Mouse (Mus musculus): ENCODE data around the gene Hist1h1c.
"Not testable (repeated sequence)": the region's sequence is repeated elsewhere in the genome, so short reads cannot be mapped to it uniquely, and the experiment has no call there.

The Hist1h1c gene

DNA sequence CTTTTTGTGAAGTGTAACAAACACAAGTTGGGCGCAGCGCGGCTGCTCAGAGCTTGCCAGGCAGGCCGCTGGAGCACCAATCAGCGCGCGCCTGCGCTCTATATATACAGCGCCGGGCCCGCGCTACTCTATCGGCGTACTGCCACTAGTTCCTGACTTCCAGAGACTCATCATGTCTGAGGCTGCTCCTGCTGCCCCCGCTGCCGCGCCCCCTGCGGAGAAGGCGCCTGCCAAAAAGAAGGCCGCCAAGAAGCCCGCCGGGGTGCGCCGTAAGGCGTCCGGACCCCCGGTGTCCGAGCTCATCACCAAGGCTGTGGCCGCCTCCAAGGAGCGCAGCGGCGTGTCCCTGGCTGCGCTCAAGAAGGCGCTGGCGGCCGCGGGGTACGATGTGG lies at the start of gene Hist1h1c:
Gene Hist1h1c (plus strand): TSS at position 132 of the 392 bp plus-strand sequence.
- DNase-seq (ENCODE audit: low spot score) = peak; percentile 96

DNA sequence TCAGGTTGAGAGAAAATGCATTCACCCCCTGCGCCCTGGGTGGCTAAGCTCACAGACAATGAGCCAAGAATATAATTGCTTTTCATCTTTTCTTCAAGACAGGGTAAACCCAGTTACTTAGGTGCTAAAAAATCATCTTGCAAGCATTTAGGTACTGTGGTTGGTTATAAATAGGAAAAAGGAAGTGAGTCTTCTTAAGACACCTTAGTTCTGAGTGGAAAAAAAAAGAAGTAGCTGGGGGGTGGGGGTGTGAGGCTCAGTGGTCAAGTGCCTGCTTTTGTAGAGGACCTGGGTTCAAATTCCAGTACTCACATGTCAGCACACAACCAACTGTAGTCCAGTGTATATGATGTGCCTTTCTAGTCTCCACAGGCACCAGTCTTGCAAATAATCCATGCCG lies 49.7 kb upstream of the Hist1h1c start:
- no peak for DNase-seq (ENCODE audit: low spot score)

DNA sequence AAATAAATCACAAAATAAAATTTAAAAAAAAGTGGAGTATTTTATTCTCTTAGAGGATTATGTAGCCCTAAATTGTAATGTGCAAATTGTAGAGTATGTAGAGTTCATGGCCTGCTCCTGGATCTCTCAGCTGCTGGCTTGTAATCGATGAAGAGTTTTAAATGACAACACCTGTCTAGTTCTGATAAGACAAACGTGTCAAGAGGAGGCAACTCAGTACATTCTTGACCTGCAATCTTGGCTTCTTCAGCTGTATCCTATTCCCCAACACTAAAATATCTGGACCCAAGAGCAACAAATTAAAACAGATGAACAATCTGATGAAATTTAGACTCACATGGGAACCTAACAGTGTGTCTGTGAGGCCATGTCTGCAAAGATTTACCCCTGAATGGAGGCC lies 49.1 kb upstream of the Hist1h1c start:
- no peak for DNase-seq (ENCODE audit: low spot score)

DNA sequence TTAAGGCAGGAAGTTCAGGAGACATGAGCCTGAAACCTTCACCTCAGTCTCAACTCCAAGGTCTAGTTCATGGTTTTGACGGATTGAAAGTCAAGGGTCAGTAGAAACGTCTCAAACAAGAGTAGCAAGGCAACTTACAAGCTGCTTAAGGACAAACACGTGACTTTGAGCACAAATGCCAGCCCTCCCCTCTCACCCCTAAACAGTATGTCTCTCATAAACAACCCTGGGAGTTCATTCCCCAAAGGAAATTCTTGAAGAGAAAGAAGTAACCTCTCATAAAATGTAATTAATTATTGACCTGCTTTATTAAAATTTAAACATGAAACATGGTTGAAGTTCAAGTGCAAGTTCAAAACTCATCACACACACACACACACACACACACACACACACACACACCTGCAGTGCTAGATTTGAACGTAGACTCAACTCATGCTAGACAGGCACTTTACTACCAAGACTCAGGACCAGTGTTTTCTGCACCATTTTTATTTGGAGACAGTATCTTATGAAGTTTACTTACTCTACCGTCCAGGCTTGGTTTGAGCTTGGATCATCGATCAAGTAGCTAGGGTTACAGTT lies 44.7 kb upstream of the Hist1h1c start:
- no peak for DNase-seq (ENCODE audit: low spot score)

DNA sequence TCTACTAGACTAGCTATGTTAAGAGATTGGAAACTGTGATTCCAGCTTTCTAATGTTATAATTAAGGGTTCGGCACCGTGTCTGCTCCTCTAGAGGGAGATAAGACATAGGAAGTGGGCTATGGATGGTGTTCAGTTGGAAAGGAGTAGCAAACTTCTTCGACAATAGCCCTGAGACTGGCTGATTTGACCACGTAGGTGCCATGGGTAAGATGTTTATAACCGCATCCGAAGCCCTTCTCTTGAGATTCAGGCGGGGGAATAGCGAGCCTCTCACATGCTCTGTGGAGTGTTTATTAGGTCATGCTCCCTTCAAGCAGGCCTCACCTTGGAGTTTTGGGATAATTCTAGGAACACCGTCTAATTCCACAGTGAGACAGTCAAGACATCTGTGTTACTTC lies 43.7 kb upstream of the Hist1h1c start:
- DNase-seq (ENCODE audit: low spot score) = no peak

DNA sequence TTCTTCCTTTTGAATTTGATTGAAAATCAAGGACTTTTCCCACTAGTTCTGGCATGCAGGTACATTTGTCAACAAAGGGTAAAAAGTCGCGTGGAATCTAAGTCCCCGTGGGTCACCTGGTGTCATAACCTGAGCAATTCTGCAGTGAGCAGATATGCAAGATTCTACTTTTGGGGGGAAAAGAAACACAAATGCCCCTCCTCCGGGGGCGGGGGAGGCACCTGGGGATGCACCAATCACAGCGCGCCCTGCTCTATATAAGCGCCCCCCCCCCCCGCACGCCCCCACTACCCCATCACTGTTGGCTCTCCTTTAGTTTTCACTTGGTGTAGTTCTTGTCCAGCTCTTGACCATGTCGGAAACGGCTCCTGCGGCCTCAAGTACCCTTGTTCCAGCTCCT lies 43.1 kb upstream of the Hist1h1c start, which contains the start of gene Hist1h1t:
Gene Hist1h1t (plus strand): TSS at position 301 of the 400 bp plus-strand sequence.
- DNase-seq (ENCODE audit: low spot score) = no peak

DNA sequence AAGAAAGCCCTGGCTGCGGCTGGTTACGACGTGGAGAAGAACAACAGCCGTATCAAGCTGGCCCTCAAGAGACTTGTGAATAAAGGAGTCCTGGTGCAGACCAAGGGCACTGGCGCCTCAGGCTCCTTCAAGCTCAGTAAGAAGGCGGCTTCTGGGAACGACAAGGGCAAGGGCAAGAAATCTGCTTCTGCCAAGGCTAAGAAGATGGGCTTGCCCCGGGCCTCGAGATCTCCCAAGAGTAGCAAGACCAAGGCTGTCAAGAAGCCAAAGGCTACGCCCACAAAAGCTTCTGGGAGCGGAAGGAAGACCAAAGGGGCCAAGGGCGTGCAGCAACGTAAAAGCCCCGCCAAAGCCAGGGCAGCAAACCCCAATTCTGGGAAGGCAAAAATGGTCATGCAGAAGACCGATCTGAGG lies 42.5 kb upstream of the Hist1h1c start:
- no peak for DNase-seq (ENCODE audit: low spot score)

DNA sequence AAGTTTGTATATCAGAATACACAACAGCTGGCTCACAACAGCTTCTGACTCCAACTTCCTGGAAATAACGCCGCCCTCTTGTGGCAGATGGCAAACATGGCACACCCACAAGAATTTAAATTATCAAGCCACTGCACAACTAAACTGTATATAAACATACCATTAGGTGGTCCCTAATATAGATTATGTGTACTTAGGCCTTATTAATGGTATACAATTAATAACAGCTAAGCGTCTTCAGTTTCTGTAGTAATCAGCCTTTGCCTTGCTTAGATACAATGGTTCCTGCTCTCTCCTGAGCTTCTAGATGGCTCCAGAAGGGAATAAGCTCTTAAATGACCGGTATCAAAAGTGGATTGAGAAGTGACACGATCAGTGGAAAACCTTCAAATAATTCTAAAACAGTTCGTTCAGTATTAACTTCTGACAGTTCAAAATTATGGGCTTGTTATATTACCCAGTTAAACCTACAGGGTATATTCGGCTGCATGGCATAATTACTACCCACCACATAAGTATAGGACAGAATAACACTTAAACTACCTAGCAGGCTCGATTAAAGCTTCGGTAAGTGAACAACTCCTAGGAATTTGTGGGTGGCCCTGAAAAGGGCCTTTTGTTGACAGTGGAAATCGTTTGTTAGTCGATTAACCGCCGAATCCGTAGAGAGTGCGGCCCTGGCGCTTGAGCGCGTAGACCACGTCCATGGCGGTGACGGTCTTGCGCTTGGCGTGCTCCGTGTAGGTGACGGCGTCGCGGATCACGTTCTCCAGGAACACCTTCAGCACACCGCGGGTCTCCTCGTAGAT lies 40.9 kb upstream of the Hist1h1c start:
- peak; percentile 91 for DNase-seq (ENCODE audit: low spot score)

DNA sequence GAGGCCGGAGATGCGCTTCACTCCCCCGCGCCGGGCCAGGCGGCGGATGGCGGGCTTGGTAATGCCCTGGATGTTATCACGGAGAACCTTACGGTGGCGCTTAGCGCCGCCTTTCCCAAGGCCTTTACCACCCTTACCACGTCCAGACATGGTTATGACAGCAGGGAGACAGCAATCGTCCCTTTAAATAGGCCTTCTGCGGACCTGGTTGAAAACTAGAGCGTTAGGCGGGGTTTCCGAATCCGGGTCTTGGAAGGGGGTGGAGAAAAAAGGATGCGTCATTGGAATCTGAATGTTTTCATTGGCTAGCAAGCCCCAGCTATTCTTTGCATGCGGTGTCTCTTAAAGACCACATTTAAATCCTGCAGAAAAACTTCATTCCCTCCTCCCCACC lies 40.3 kb upstream of the Hist1h1c start, which contains the start of gene Hist1h4c:
Gene Hist1h4c (minus strand): TSS at position 155 of the 394 bp plus-strand sequence.
- peak; percentile 99 for DNase-seq (ENCODE audit: low spot score)

DNA sequence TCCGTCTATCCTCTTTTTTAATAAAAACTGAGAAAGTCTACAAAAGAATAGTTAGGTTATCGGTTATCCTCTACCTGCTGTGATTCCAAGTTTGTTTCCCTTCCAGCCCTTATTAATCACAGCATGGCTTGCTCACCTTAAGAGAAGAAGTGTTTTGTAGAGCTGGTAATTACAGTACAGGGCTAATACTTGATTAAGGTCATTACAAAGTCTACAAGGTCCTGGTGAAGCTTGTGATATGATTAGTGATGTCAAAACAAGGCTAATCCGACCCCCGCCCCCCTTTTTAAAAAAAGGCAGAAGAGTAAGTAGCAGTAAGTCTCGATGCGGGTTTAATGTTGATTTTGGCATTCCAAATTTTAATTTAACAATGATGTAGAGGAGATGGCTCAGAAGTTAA lies 39.6 kb upstream of the Hist1h1c start:
- DNase-seq (ENCODE audit: low spot score) = no peak

DNA sequence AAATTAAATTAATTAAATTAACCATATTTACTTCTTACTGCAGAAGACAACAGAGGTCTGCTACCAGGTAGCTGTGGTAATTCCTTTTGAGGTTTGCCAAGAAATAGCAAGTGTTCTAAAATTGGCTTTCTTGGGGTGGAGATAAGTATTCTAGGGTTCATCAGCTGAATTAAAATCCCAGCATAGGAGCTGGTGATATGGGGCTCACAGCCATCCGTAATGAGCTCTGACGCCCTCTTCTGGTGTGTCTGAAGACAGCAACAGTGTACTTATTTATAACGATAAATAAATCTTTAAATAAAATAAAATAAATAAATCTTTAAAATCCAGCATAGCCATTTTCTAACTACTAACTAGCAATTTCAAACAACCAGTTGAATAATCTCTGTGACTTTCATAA lies 38.8 kb upstream of the Hist1h1c start:
- DNase-seq (ENCODE audit: low spot score) = no peak

DNA sequence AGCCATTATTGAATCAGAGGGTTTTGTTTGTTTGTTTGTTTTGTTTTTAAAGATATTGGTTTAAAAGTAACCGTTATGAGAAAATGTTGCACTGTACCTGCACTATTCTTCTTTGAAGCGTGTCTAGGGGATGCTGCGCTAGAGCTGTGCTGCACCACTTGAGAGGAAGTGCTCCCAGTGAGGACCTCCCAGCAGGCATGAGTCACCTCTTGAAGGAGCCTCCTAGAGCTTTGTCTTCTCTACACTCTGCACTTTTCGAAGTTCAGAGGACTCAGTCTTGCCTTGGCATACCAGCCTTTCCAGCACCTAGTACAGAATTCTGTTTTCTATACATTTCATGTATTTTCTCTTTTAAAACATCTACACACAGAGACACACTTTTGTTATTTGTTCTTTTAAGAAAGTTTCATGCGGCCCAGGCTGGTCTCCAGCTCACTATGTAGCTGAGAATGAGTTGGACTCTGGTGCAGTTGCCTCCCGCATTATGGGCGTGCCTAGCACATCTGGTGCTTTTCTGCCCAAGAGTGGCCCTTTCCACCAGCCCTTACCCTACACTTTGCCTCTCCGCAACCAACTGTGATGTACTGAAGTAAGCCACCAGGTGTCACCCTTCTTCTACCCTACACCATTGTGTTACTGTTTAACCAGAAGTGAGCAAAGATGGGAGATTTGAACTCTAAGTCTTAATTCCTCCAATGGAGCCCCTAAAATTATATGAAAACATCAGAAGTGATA lies 37.7 kb upstream of the Hist1h1c start:
- peak; percentile 92 for DNase-seq (ENCODE audit: low spot score)

DNA sequence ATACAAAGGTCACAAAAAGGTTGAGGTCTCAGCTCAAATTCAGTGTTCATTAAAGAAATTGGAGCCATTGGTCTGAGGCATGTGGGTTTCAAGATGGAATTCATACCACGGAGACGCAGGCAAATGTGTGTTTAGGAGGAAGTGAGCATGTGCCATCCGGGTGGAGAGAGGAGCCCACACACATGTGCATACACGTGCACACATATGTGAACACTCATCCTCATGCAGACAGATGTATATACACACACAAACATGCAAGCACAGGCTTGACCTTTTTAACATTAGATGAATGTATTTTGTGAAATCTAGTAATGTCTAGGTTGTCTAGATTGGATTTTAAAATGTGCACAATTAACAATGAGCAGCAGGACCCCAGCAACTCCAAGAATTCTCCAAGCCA lies 36.4 kb upstream of the Hist1h1c start:
- DNase-seq (ENCODE audit: low spot score) = no peak

DNA sequence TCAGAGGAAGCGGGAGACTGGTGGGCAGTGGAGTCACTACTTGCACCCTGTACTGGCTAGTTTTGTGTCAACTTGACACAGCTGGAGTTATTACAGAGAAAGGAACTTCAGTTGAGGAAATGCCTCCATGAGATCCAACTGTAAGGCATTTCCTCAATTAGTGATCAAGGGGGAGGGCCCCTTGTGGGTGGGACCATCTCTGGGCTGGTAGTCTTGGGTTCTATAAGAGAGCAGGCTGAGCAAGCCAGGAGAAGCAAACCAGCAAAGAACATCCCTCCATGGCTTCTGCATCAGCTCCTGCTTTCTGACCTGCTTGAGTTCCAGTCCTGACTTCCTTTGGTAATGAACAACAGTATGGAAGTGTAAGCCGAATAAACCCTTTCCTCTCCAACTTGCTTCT lies 35.8 kb upstream of the Hist1h1c start:
- not testable (repeated sequence) for DNase-seq (ENCODE audit: low spot score)

DNA sequence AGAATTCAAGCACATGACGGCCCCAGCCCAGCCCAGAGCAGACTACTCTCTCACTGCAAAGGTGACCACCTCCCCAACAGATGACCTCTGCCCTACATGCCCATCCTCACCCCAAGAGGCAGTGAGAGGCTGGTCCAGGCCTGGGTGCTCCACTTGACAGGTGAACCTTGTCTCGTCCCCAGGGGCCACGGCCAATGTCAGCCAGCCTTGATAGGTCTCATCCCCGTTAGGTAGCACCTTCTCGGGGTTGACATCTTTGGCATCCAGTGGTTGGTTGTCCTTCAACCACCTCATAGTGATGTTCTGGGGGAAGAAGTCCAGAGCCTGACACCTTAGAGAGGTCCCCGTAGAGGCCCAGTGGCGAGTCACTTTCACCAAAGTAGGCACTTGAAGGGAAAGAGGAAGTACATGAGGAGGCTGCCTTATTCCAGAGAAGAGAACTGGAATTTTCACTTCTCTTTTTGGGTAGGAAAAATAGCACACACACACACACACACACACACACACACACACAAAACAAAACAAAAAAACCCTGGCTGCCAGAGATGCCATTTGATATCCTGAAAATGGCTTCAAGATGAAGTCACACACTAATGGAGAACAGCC lies 32.8 kb upstream of the Hist1h1c start:
- no peak for DNase-seq (ENCODE audit: low spot score)

DNA sequence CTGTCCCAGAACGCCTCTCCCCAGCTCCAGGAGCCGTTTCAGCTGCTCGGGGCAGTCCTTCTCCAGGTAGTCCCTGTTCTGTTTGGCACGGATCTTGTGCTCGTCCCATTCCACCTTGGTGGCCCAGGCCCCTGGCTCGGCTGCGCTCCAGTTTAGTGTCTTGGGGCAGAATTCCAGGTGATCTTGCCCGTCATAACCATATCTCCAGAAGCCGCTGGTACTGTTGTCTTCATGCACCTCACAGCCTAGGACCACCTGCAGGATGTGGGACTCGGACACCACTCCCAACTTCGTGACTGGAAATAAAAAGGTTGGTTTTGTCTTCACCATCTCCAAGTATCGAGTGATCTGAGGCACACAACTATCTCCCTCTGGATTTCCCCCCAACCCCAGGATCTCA lies 31.8 kb upstream of the Hist1h1c start:
- no peak for DNase-seq (ENCODE audit: low spot score)

DNA sequence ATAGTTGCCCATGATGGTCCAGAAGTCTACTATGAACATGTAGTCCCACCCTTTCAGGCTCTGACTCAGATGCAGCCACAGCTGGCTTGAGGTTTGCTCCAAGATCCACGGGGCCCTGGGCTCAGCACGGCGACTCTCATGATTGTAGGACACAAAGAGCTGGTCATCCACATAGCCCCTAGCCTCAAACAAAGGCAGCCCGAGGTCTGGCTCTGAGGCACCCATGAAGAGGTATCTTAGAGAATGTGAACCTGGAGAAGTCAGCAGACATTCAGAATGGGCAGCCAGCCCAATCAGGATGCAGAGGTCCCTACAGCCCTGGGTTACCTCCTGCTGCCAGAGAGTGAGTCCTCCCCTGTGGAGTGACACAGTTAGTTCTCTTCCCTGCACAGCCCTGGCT lies 30.6 kb upstream of the Hist1h1c start:
- no peak for DNase-seq (ENCODE audit: low spot score)

DNA sequence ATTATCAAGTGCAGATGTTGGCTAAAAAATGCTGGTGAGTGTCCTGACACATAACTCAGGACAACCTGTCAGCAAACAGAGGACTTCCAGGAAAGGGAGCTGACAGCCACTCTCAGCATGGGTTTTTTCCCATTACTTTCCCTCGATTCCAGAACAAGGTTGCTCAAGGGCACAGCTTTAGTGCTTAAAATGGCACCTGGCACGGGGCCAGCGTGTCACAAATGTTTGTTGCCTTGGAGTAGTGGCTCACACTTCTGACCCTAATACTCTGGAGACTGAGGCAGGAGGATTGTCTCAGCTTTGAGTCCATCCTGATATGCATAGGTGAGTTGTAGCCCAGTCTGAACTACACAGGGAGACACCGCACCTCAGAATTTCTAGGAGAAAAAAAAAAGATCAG lies 30.0 kb upstream of the Hist1h1c start:
- DNase-seq (ENCODE audit: low spot score) = no peak

DNA sequence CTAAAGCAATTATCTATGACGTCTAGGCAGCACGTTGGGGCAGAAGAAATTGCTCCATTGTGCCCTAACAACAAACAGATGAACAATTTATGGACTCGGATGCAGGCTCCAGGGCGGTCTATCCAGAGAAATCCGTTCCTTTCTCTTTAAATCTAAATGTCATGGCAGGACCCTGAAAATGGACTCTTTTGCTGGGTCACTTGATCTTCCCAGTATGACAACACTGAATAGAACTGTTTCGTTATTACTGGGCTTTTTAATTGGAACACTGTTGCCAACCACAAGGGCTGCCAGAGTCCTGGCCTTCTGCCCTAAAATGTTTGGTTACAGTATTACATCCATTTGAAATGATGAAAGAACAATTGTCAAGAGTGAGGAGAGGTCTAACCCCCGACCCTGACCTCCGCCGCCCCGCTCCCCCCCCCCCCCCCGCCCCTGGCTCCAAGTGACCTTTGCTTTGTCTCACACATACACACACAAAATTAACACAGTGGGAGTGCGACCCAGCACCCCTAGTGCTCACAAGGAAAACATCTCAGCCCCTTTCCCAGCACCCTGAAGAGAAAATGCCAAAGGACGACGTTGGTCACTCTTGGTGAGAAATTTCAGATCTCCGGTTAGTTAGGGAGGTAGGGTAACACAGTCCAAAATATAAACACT lies 28.8 kb upstream of the Hist1h1c start:
- no peak for DNase-seq (ENCODE audit: low spot score)

DNA sequence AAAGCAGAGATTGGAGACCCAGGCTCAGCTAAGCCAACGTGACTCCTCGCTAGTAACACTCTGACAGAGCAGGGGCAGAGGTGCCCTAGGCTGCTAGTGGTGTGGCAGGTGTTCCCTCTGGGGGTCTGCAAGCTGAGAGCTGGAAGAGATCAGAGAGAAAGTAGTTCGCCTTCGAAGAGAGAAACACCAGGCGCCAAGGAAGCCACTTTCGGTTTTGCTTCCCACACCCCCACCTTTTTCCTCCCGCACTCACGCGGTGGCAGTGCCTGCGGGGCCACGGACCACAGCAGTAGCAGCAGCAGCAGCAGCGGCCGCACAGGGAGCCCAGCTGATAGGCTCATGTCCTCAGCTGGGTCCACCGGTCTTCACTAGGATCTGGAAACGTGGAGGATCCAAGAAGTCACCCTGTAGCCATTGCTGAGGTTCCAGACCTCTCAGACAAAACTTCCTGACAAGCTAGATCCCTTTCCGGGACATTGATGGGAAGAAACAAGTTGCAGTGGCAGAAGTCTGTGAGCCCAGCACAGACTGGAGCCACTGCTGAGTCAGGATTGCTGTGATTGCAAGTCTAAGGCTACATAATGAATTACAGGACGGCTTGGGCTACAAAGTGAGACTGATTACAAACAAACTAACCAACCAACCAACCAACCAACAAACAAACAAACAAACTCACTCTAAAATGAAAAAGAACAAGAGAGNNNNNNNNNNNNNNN lies 28.1 kb upstream of the Hist1h1c start, which contains the start of gene Hfe:
Gene Hfe (minus strand): TSS at position 481 of the 716 bp plus-strand sequence.
- DNase-seq (ENCODE audit: low spot score) = peak; percentile 64

Measured in embryo, embryonic 10.5 days (tissue).